Mouse (Mus musculus): ENCODE measurements around the gene Hkdc1. TPM values are rescaled to one million over a fixed set of nuclear protein-coding genes. Genes with fewer than 3 reads are reported as not detected.

The Hkdc1 gene
- total RNA-seq, 2 experiments from 2014 or later: 12.5 to 15.3 TPM

DNA sequence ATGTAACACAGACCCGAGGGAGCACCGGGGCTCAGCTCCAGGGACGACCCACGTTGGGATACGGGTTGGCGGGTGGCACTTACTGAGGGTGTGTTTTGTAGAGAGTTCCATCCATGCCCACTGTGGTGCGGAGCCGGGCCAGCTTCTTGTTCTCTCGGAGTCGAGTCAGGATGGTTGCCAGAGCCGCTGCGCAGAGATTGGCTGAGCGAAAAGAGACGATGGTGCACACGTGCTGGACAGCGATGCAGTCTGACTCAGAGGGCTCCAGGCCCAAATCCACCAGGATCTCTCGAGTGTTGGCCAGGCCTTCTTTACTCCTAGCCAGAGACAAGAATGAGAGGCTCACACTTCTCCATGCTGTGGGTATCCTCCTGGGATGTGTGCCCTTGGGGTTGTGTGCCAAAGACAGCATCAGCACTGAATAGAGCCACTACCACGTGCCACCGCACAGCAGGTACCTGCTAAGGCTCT, 20.6 kb downstream of the Hkdc1 start:
- intact Hi-C loops (cut with DNase I): no loop called here
- peak in 1 of 2 experiments; percentile 41 for DNase-seq (ENCODE audit: low spot score in 2 of 2)

DNA sequence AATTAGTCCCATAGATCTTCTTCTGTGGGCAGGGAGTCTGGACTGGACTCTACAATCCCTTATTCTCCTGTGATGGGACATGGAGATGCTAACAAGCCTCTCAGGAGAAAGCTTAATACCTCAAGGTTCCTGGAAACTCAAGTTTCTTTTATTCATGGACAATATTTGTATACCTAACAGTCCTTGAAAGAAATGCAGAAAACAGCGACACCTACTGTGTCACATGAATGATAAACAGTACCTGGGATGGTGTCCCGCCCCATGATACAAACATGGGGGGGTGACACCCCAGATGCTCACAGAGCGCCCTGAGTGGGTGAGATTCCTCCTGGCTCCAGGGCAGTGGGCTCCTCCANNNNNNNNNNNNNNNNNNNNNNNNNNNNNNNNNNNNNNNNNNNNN, 39.3 kb downstream of the Hkdc1 start:
- intact Hi-C loops (cut with DNase I): no loop called here
- no peak for DNase-seq (ENCODE audit: low spot score in 2 of 2)

DNA sequence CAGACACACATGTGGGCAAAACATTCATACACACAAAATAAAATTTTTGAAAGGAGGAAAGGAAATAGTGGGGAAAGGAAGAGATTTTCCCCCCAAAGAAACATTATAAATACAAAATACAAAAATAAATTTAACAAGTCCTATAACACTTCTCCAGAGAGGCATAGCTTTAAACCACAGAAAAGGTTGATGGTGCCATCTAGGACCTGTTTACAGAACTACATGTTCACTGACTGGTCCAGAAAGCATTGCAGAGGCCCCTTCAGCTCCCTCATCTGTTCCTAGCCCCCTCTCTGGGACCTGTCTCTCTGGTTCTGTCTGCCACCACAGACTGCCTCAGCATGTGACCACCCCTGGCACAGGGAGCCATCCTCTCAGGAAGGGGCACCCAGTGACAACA, 41.4 kb downstream of the Hkdc1 start:
- DNase-seq (ENCODE audit: low spot score in 2 of 2): no peak
- intact Hi-C loops (cut with DNase I): no loop called here

DNA sequence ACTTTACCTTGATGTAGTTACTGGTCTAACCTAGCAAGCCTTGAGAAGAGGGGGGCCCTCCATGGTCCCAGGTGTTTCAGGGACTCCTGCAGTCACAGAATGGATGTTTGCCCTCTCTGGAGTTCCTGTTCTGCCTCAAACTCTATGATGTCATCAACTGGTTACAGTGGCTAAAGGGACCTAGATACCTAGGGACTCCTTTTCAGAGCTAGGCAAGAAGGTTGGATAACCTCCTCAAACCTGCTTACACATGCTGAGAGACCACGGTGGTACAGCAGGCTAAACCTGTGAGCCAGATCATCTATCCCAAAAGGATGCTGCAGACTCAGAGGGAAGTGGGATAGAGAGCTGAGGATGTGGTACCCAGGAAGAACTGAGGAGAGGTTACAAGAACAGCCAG, 42.5 kb downstream of the Hkdc1 start, which contains the start of gene Hk1:
Hk1 (minus strand) TSS at position 101 of the 400 bp plus-strand sequence.
- intact Hi-C loops (cut with DNase I): no loop called here
- DNase-seq (ENCODE audit: low spot score in 2 of 2): no peak

DNA sequence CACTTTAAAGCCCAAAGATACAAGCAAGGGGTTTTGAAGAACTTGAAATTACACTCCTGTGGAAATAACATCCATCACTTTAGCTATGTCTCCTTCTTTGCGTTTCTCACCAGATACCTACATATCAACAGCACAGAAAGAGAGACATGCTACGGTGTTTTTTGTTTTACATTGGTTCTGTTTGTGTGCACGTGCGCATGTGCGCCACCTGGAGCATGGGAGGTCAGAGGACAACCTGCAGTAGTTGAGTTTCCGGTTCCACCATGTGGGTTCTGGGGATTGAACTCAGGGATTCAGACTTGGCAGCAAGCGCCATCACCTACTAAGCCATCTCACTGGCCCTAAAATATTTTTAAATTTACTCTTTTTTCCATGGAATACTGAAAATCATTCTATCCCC, 63.5 kb downstream of the Hkdc1 start:
- DNase-seq (ENCODE audit: low spot score in 2 of 2): no peak
- intact Hi-C loops (cut with DNase I): no loop called here

DNA sequence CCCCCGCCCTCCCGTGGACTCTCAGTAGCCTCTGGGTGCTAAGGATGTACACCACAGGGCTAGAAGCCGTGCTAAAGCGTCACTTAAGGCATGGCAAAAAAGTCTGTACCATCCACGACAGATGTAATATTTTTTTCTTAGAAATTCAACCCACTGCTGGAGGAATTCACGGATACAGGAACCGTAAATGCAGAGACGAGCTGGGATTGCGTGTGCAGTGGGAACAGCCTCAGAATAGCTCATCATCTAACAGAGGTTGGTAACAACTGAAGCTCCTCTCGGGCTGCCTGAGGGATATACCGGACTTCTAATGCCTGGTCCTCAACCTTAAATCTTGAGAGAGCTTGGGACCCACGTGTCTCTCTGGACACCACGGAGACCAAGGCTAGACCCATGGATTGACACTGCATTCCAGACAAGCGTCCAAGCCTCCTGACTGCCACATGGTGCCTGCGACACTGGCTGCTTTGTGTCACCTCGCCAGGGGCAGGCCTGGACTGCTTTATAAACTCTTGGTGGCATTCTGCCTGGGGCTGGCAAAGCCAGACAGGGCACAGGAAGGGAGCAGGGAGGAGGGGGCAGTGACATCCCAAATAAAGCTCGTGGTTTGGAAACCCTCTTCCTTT, 66.1 kb downstream of the Hkdc1 start:
- DNase-seq (ENCODE audit: low spot score in 2 of 2): peak; percentile 53 to 54
- intact Hi-C loops (cut with DNase I): no loop called here

DNA sequence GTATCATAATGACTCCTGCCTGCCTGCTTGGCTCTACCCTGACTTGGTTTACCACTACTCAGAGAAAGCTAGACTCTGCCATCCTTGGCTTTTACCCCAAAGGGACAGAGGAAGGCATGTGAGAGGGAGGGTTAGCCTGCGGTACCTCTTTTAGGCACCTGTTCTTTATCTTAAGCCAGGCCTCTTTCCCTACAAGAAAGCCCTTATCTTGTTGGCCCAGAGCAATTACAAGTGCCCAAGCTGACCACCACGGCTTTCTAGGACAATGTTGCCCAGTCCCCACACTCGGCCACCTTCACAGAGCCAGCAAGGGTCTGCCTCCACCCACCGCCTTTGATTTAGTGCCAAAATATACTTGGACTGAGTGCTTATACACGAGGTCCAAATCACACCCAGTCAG, 77.1 kb downstream of the Hkdc1 start:
- intact Hi-C loops (cut with DNase I): no loop called here
- DNase-seq (ENCODE audit: low spot score in 2 of 2): no peak

DNA sequence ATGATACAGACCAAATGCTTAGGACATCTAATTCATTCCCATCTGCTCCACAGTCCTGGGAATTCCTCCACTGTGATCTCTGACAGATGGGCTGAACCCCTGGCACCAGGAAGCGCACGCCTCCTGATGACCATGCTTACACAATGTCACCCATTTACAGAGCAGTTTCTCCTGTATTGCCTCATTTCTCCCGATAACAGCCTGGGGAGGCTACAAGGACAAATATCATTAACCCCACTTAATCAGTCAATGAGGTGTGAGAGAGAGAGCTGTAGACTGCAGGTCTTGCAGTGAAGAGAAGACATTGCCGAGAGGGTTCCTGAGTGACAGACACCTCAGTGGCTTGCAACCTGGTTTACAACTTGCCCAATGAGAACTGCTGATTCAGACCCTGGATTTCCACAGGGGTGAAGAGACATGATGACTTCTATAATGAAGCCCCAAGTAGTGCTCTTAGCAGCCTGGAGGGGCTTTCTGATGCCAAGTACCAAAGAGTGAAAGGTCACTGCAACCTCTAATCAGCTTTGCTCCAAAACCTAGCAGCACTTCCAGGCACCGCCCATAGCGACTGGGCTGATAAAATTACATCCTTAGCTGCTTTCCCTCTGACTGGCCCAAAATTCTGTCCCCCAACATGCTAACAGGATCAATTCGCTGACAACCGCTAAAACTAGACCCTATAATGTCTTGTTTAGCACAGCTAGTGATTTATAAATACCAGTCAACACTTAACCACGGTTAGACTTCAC, 78.1 kb downstream of the Hkdc1 start:
- DNase-seq (ENCODE audit: low spot score in 2 of 2): no peak
- intact Hi-C loops (cut with DNase I): no loop called here

DNA sequence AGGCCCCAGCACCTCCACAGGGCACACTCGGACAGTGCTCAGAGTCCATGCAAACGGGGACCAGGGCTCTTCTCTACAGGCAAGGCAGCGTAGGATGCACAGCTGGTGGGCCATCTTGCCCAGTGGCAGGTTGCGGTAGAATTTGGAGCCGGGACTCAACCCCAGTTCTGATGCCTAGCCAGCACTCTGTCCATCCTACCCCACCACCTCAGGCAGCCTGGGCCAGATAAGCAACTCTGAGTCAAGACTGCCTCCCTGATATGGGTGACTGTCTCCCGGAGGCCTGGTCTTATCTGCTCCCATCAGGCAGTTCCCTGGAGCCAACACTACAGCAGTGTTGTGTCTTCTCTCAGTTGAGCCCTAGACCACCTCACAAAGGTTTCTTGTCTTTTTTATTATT, 79.8 kb downstream of the Hkdc1 start:
- intact Hi-C loops (cut with DNase I): no loop called here
- DNase-seq (ENCODE audit: low spot score in 2 of 2): no peak

DNA sequence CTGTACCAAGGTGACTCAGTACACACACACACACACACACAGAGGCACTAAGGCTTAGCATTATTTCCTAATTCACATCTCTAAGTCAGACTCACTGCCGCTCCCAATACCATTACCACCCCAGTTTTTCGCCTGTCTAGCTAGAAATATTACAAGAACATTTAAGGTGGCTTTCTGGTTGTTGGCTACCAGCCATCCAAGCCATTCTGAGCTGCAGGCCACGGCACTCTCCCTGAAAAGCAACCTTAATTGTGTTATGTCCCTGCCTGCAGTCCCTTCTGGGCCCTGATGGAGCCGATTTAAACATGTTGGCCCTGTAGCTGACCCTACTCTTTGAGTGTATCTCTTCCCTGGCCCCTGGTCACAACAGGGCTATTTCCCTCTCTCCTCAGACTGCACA, 80.3 kb downstream of the Hkdc1 start:
- DNase-seq (ENCODE audit: low spot score in 2 of 2): no peak
- intact Hi-C loops (cut with DNase I): no loop called here

DNA sequence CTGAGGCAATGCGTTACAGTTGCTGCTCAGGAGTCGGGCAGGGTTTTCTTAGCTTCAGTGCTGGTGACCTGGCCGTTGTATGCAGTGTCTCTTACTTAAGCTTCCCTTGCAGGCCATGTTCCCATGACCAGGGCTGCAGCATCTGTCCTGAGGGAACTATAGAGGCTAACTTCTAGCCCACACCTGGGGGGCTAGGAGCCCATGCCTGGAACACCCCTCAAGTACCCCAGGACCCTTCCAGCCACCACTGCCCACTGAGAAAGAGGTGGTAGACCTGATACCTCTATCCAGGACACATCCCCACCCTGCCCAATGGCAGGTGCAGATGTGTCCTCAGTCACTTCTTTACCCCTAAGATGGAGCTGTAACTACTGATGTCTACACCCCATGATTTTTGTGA, 81.3 kb downstream of the Hkdc1 start:
- DNase-seq (ENCODE audit: low spot score in 2 of 2): no peak
- intact Hi-C loops (cut with DNase I): no loop called here

DNA sequence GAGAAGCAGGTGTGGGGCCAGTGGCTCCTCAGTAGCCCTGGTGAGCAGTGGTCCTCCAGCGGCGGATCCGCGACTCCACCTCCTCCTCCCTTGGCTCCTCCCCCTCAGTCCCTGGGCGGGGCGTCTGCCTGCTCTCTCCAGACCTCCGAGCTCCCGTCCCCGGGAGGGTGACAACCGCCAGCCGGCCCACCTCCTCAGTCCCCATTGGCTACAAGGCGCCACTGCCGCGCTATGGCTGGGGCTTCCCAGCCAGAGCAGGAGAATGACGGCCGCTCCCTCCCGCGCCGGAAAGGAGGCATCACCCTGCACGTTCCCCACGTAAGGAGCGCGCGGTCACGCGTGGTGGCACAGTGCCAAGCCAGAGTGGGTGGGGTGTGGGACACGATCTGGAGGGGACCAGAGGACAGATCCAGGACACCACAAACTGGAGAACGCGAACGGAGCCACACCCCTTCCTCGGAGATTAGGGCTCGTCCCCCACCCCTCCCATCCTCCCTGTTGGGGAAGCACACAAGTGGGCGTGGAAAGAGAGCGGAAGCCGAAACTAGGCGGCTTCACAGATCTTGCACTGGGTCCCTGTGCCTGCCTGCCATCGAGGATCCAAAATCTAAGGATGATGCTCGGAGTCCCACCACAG, 82.1 kb downstream of the Hkdc1 start:
- intact Hi-C loops (cut with DNase I): no loop called here
- DNase-seq (ENCODE audit: low spot score in 2 of 2): peak; percentile 96 to 97

DNA sequence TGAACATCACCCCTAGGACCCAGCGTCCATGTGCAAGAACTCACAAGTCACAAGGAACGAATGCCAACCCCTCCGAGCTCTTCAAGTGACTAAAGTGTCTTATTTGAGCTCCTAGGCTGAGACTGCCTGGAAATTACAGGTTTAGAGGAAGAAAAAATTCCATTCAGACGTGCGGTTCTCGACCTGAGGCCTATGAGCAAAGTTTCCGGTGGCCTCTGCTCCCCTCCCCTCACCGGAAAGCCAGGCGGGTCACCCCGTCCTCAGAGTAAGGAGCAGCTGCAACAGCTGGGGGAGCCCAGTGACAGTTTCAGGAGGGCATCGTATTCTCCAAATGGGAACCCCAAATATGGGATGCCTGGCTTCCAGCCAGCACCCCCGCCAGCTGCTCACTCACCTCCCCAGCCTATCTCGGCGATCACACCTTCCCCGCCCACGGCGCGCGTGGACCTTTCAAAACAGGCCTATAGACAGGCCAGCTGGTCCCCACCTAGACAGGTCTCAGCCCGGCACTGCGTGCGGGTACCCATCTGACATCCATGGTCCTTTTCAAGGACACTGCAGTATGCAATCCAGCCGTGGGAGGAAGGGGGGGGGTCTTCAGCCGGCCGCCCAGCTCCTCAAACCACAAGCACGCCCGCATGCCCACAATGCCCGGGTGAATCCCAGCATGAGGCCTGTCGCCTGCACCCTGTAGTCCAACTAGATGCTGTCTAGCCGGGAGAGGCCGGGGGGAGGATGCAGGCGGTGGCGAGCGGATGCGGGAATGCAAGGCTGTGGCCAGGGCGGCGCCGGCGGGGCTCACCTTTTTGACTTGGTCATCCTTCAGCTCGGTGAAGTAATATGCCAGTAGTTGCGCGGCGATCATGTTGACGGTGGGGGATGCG, 82.8 kb downstream of the Hkdc1 start:
- DNase-seq (ENCODE audit: low spot score in 2 of 2): peak; percentile 62 to 71
- intact Hi-C loops (cut with DNase I): no loop called here

DNA sequence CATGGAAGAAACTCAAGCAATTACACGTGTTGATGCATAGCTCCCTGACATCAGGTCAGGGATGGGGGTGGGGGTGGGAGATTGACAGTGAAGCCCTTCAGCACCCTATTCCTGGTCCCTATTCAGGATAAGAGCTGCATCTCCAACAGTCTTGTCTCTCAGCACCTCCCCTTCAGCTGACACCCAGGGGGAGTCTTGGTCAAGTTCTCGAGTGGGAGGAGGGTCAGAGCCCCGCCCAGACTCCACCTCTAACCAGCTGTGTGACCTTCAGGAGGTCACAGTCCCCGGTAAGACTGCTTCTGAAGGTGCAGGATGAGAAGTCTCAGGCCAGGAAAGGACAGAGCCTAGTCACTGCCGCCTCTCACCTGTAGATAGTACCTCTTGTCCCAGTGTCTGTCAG, 83.7 kb downstream of the Hkdc1 start:
- intact Hi-C loops (cut with DNase I): no loop called here
- no peak for DNase-seq (ENCODE audit: low spot score in 2 of 2)

DNA sequence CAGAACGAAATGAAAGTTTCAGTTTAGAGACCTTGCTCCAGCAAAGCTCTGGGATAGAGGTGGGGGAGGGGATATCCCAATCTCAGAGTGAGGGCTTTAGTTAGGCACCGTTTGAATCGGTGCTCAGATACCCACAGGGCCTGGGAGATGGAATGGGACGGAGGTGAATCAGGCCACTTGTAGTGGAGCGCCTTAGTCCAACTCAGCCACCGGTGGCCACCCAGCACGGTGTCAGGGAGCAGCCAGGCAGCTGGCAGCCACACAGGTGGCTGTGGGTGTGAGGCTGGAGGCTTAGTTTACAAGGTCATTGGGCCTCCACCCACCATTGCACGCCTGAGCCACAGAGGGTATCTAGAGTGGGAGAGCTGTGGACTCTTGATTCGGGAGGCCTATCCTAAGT, 84.1 kb downstream of the Hkdc1 start:
- intact Hi-C loops (cut with DNase I): no loop called here
- DNase-seq (ENCODE audit: low spot score in 2 of 2): no peak

DNA sequence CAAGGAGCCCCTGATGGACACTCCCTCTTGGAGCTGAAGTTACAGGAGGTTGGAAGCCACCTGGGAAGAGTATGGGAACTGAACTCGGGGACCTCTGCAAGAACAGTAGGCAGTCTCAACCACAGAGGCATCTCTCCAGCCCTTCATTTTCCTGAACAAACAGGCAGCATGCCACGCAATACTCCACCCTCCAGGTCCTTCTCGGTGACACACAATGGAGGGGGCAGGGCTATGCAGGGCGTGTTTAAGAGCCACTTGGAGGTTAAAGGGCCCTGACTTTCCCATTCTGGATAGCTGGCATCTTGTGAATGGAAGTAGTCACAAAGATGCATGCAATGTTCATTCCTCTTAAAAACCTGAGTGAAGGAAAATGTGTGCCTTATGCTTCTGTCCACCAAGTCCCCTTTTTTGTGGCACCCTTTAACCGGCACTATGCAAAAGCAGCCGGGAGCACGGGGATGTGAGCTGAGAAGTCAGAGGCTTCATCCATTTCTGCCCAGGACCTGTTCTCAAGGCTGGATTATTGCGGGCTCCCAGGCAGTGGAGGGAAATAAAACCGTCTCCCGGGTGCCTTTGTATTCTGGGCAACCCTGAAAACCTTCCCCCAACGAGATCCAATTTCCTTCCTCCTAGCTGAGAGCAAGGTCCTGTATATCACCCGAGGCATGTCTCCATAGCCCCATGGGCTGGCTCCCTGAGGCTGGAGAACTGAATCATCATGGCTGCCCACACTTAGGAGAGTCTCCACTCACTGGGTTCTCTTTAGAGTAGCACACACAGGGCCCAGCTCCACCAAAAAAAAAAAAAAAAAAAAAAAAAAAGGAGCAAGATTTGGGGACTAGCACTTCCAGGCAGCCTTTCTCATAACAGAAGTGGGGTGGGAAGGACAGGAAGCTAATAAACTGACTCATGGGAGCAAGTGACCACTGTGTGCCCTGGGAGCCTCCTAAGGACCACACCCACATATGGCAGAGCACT, 85.4 kb downstream of the Hkdc1 start:
- no peak for DNase-seq (ENCODE audit: low spot score in 2 of 2)
- intact Hi-C loops (cut with DNase I): no loop called here

DNA sequence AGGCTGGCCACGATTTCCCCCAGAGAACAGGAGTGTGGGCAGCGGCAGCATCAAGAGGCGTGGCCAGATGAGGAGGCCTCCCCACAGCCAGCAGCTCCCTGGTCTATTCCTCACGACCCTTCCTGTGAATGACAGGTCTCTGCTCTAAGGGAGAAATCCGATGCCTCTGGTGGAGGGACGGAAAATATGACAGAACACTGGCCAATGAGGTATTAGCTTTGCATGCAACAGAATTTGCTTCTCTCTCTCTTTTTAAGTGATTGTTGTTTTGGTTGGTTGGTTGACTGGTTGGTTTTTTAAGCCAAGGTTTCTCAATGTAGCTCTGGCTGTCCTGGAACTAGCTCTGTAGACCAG, 86.9 kb downstream of the Hkdc1 start:
- intact Hi-C loops (cut with DNase I): no loop called here

DNA sequence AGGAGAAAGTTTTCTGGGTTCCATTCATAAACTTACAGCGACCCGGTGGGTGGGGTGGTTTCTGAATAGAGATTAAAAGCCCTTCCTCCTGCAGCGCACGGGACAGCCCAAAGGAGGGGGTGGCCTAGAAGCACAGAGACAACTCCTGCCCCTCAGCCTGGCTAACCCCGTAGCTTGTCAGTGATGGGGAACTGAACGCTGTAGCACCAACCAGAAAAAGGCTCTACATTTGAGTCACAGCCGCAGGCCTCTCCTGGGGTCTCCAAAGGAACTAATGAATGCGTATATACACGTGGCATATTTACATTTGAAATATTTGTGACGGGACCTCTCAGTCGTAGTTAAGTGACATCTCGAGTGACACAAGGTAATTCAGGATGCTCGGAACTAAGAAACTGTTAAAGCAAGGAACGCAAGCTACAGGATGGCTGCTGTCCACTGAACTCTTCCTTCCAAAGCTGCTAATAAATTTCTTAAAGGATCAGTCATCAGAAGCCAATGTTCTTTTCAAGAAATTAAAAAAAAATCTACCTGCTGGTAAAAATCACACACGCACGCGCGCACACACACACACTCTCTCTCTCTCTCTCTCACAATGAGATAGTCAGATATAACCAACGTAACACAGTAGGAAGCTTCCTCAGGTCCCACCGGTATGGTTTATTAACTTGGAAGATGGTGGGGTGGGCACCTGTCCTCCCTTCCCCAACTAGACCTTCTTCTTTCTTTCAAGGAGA, 87.4 kb downstream of the Hkdc1 start:
- intact Hi-C loops (cut with DNase I): no loop called here
- no peak for DNase-seq (ENCODE audit: low spot score in 2 of 2)

More for the DNA sequence above, 86.9 kb downstream of the Hkdc1 start:
- no peak for DNase-seq (ENCODE audit: low spot score in 2 of 2)

Data from left cerebral cortex, postnatal 14 days (tissue).